Mouse (Mus musculus) urinary bladder, postnatal 36 days (tissue): Measurements from ENCODE around the gene Gm10409.
"Not testable (repeated sequence)": the region's sequence is repeated elsewhere in the genome, so short reads cannot be mapped to it uniquely, and the experiment has no call there.

Source experiments
- DNase-seq, 2 experiments: peaks; one replicate each; pipeline ENCODE4 v3.0.0; 2022; ENCODE audit warnings: low spot score in 2 of 2, mixed read lengths in 1 of 2

Gene Gm10409

GRCm38 (mm10) chr14:3412314-3412713 lies at the start of gene Gm10409:
Gene Gm10409 (plus strand): TSS chr14:3412614.
- not testable (repeated sequence) for DNase-seq

GRCm38 (mm10) chr14:3394793-3395192 lies 17.6 kb upstream of the Gm10409 start, which contains the start of gene Gm10413:
Gene Gm10413 (plus strand): TSS chr14:3395093.
- DNase-seq: not testable (repeated sequence)

GRCm38 (mm10) chr14:3427803-3428202 lies 15.4 kb downstream of the Gm10409 start, which contains the start of gene Gm3005:
Gene Gm3005 (plus strand): TSS chr14:3428103.
- not testable (repeated sequence) for DNase-seq

DNA sequence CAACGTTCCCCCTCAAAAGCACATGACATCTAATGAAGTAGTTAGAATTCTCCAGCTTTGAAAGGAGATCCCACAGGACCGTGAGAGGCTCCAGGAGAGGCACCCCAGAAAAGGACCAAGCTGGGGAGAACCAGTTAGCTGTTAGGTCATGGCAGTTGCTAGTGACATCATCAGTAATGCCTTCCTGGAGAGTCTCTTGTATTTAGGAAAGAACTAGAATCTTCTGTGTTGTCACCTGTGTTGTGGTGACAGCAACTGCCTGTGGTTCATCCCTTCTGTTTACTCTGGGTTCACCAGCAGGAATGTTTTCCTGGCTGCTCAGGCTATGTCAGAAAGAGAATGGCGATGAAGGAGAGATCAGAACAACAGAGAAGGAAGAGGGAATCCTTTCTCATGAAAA lies 36.7 kb downstream of the Gm10409 start, which contains the start of gene Gm10408:
Gm10408 (plus strand) TSS at position 301 of the 400 bp plus-strand sequence.
- DNase-seq: not testable (repeated sequence)
